Mouse (Mus musculus) R1 (cell line): ENCODE results near the gene Chst15.

Source experiments
- DNase-seq: peaks from one replicate; pipeline ENCODE4 v3.0.0-alpha.2; 2018; ENCODE audit warnings: low read depth, low spot score

The Chst15 gene

DNA sequence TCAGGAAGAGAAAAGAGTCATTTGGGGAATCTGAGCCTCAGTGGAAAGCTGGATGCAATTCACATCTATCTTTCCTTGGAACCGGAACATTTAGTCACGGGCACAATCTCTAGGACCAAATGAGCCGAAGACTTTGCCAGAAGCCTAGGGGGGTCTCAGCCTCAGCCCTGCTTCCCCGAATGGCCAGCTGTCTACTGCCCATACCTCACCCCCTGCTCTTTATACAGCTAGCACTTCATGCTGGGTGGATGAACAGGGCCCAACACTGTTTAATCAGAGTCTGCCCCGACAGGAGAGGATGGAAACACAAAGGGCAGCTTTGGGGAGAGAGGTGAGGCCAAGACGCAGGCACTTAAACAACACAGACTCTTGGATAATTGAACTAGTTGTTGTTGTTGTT lies 53.8 kb downstream of the Chst15 start:
- no peak for DNase-seq

DNA sequence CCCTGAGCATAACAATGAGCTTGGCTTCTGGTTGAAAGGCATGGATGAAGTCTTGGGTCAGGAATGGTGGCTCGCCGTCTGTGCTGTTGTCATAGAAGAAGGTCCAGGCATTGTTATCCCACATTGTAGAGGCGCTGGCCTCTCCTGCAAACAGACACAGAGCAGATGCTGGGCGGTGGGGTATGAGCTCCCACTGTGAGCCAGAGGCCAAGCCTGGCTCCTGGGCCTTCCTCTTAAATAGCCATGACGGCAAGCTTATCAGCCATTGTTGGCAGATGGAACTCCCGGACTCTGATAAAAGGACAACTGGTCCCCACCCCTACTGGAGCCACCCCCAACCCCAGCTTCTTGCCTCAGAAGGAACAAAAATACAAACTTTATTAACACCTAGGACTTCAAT lies 54.3 kb downstream of the Chst15 start:
- peak; percentile 25 for DNase-seq

DNA sequence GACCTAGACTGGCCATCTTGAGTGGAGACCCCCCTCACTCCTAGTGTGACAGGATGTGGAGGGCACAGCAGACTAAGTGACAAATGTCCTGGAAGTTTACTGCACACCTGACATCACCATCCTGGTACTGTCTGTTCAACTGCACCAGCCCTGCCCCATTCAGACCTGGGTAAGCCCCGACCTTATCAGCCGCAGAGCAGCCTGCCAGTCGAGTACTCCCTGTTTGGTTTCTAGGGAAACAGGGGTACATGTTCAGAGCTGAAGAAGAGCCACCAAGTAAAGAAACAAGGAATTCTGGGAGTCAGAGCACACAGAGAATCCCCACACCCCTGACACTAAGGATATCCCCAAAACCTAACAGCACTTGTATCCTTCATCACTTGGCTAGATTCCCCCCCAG lies 55.1 kb downstream of the Chst15 start:
- no peak for DNase-seq

DNA sequence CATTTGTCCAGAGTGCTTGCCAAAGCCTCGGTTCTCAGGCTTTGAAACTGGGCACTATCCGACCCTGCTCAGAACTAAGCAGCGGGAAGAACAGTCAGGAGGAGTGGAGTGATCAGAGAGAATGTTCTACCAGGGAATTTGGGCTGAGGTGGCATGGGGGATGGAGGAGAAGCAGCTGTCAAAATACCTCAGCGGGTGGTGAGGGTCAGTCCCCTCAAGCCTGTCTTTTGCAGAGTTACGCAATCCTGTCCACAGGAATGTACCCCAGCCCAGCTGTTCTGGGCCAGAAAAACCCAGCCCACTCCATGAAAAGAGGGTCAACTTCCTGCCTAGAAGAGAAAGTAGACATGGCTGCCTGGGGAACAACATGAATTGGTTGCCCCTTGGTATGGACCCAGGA lies 56.4 kb downstream of the Chst15 start:
- no peak for DNase-seq

DNA sequence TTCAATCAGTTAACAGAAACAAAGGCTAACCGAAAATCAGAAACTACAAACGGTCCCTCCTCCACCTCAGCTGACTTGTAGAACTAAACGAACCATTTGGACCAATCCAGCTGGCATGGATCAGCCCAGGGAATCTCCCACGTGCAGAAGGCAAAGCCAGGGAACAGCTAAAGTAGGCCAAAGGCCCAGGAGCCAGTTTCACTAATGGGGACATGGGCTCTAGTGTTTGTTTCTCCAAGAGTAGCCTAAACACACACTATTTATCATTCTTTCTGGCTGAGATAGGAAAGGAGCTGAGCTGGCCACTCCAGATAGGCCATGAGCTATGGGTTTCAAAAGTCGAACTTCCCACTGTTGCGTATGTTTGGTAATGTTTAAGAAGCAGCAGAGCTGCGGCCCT lies 58.2 kb downstream of the Chst15 start:
- no peak for DNase-seq

DNA sequence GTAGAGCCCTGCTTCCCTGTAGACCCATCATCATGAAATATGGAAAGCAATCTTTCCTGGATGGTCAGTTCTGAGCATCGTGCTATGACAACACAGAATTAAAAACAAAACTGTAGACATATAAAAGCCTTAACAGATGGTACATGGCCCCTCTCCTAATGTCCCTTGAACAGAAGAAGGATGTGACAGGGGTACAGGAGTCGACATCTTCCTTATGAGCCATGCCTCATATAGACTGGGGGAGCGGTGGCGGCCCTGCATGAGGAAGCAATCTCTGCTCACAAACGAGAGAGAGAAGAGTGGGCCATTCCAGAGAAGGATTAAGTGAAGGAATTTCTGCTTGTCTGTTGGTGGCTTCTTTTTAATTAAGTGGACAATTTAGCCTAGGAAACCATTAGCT lies 58.8 kb downstream of the Chst15 start:
- DNase-seq, result no peak

DNA sequence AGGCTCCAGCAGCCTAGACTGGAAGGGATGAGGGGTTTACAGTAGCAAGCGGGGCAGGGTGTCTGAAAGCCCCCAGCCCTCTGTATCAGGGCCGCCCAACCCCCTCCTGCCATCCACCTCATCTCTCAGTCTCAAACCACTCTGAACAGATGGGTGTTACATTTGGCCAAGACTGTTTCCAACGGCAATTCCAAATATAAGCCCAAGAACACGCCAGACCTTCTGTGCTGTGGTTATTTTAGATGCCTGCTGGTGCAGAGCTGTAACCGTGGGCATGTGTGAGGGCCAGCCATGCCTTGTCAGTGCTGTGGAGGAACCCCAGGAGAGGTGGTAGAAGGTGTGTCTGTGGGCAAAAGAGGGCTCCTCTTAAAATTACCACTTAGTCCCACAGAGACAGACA lies 63.5 kb downstream of the Chst15 start:
- no peak for DNase-seq

DNA sequence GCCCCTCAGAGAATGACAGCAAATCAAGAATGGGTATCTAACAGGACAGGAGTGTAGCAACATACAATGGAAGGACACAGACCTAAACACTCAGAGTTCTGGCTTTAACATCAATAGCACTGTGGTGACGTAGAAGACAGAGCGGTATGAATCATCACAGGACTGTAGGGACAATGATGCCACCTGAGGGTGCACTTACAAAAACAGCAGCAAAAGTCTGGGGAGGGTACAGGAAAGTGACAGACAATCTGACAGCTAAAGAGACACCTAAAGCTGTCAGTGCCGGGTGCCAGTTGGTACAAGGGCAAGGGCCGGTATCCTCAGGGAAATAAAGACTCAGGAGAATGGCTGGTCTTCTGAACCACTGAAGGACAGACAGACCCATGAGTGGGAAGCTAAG lies 64.0 kb downstream of the Chst15 start:
- no peak for DNase-seq

DNA sequence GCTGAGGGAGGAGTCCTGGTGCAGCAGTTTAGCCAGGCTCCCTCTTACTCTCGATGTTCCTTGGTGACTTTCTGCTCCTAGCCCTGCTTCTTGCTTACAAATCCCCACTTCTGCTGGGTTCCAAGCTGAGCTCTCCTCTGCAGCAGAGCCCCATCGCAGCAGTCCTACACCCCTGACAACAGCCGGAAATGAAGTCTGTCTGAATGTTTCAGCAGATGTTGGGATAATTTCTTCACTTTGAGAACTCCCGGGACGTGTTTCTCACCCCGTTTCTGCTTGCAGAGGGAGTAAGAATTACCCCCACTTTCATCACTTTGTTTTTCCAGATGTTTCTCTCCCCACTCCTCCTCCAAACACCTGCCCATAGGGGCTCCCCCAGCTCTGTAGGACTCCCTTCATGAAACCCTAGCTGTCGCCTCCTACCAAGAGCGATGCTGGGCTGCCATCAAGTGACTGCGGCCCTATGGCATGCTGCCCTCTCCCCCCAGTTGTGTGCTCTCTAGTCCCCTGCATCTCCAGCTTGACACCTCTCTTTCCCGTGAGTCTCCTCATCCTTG lies 67.4 kb downstream of the Chst15 start:
- DNase-seq, result no peak

DNA sequence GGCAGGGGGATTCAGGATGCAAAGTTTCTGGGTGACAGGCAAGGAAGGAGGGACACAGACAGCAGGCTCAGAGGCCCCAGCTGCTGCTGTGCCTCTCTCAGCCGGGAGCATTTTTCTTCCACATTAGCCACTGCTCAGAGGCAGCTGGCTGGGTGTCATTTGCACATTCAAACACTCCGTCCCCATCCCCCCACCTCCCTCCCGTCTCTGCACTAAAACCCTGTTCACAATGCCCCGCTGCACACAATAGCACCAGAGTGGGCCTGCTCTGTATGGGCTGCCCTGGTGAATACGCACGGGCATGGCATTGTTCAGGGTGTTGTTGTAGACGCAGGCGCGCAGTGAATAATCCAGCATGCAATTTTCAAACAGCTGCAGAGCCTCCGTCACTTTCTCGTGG lies 69.5 kb downstream of the Chst15 start:
- peak; percentile 73 for DNase-seq

DNA sequence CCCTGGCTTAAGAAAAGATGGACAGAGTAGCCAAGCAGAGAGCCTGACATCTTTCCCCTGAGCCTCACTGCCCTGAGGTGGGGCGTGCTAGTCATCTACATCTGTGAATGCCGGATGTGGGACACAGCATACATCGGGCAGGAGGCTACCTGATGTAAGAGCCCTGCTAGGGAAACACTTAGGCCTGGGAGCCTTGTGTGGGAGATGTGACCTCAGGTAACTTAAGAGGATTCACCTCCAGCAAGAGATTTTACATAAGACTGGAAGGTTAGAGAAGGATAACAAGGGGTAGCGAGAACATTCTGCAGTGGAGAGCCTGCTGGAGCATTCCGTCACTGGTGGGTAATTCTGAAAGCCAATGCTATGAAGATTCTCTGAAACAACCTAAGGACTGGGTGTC lies 69.9 kb downstream of the Chst15 start:
- peak; percentile 8 for DNase-seq

DNA sequence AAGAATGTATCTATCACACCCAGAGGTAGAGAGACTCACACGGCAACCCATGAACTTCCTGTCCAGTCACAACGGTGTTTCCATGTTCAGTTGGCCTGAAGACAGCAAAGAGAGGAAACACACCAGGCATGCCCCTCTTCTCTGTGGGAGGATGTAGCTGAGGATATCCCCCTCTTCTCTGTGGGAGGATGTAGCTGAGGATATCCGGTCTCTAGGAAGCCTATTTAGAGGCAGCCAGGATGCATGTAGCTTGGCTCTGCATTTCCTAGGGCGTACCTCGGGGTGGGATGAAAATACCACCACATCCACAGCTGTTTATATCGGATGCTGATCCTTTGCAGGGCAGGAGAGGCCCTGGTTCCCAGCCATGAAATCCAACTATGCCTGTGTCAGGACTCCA lies 71.3 kb downstream of the Chst15 start:
- no peak for DNase-seq

DNA sequence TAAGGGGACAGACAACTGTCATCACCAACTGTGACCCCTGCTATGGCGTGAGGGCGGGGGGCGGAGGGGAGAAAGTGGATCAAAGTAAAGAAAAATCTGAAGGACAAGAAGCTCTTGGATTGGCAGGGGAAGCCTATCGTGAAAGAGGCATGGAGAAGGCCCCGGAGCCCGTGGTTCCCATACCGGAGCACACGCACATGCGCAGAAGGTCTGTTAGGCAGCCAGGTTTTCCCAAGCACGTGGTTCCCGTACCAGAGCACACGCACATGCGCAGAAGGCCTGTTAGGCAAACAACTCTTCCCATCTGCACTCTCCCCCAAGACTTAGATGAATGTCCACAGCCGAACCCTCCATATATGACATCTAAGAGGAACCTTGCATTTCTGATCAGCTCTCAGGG lies 72.4 kb downstream of the Chst15 start:
- peak; percentile 39 for DNase-seq

DNA sequence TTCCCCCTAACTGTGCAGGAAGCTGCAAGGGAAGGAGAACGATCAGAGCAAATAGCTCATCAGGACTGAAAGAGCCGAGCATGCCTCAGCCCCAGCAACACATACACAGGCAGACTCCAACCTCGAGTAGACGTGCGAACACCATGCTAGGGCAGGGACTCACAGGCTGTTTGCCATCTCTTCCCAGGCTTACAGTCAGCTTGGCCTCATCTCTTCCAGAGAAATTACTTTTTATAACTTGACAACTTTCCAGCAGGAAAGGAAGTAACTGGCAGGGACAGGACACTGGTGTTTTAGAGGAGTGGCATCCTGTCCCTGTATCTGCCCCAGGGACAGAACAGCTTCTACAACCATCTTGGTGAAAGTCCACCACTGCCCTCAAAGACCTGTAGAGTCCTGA lies 73.8 kb downstream of the Chst15 start:
- no peak for DNase-seq

DNA sequence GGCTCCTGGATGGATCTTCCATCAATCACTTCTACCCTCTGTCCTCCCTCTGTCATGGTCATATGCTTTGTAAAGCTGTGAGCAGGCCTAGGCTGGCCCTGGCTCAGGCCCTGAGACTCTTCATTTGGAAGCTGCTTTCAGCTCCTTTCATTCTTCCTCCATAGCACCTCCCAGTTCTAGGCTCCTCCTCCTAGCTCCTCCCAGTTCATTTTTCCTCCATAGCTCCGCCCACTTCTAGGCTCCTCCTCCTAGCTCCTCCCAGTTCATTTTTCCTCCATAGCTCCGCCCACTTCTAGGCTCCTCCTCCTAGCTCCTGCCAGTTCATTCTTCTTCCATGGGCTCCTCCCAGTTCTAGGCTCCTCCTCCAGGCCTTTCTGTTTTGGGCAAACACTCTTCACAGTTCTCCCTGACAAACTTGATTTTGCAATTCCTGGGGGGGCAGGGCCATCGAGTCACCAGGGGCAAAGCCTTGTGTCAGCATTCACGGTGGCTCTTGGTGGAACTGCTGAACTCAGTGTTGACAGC lies 74.3 kb downstream of the Chst15 start:
- DNase-seq, result peak; percentile 76

DNA sequence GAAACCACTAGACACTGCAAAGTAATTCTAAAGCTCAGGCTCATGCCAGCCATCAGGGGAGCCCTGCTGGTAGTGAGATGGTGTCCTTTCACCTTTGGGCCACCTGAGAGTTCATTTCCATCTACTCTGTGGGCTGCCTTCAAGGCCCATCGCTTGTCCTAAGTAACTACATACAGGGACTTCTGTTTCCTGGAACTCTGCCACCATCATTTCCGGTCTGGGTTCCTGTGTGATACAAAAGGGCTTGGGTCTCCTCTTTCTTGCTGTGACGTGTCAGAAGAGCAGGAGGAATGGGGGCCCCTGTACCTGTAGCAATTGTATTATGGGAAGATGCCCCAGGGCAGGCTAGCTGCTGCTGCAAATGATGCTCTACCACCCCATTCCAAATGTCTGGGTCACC lies 78.1 kb downstream of the Chst15 start:
- no peak for DNase-seq

DNA sequence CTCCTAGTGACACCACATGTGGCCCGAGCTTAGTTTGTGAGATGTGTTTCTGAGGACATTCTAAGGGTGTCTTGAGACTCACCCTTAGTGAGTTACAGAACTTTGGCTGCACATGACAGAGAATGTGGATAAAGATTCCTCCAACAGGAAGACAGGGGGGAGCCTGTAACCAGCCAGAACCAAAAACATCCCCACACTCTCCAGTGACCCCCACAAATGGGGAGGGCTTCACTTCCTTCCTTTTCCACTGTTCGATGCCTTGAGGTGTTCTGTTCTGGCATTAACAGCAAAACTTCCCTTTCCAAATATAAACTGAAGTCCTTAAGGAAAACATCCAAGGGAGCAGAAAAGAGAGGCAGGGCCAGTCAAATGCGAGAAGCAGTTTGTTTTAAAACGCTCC lies 79.8 kb downstream of the Chst15 start:
- DNase-seq, result no peak

DNA sequence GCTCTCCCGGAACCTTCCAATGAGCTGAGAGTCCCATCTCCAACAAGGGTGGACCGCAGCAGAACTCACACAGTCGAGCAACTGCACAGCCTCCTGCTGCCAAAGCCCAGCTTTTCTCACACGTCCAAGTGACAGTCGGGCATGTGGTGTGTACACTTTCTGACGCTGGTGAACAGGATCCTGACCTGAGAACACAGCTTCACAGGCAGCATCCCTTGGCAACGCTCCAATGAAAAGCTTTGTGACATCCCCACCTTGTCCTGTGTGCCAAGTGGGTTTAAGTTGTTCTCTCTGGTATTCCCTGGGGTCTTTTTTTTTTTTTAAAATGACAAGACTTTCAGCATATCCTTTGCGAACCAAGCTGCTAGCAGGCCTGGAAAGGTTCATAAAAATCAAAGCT lies 80.2 kb downstream of the Chst15 start:
- no peak for DNase-seq

DNA sequence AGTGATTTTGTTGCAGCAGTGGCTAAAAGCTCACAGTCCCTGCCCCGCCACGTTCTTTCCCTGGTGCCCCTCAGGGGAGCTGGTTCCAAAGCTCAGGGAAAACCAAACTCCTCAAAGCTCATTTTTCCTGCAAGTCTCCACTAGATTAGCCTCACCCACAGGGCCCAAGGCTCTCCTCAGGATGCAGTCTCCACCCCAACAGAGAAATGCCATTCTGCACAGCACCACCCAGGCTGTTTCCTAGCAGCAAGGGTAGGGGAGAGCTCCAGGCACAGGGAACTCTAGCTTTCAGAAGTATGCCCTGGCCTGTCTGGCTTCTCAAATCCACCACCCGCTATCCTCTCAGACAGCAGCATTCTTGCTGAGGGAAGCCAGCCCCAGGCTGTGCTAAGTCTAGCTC lies 82.8 kb downstream of the Chst15 start:
- no peak for DNase-seq

DNA sequence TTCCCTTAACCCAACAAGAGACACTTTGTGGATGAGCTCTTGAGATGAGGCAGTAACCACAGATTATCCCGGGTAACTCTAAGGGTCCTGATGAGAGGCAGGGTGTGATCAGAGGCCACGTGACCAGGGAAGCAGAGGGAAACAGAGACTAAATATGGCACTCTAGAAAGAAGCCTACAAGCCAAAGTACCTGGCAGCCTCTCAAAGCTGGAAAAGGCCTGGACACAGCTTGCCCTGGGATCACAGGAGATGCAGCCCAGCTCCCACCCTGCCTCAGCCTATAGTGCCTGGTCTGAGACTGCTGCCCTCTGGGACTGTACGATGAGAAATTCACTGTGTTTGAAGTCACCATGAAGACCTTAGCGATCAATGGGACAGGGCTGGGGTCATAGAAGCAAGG lies 83.3 kb downstream of the Chst15 start:
- DNase-seq, result no peak

DNA sequence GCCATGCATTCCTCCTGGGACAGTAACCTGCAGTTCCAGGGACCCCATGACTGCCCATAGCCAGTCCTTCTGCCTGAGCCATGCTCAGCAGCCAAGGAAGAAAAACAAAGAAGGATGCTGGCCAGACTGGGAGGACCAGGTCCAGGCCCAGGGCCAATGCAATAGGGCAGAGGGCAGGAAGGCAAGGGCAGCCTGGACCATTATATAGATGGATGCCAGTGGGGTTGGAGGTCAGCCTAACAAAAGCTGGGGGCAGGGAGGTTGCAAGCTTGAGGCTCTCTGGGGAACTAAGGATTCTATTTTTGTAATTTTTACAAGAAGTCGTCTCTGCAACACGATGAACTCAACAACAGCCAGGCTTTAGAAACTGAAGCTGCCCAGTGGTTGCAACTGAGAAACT lies 84.1 kb downstream of the Chst15 start:
- DNase-seq, result no peak

DNA sequence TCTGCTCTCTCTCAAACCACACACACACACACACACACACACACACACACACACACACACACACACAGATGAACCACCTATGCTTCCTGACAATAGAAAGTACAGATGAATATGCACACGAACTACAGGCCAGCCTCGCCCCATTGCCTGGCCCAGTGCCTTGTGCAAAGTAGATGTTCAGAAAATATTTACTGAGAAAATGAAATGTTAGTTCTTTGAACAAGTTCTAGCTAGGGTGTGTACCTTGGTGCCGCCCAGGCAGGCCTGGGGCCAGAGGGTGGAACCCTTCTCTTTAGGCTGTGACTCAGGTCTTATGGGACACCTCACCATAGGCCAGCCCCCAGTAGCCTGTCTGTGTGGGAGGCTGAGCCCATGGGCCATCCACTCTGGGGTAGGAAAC lies 85.6 kb downstream of the Chst15 start:
- DNase-seq, result no peak

DNA sequence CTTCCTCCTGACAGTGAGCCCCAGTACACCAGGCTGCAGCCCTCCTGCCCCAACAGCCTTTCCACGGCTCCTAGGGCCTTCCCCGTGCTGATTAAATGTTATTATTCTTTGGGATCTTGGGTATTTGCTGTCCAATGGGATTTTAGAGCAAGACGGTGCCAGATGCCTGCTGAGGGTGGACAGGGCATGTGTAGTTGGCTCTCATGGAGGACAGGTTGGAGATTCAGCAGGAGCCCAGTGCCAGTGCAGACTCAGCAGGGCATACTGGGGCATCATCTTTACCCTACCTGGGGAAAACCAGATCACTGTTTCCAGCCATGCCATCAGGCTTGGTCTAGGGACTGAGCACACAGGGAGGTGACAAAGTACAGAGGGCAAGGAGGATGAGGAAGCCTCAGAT lies 86.1 kb downstream of the Chst15 start:
- no peak for DNase-seq

DNA sequence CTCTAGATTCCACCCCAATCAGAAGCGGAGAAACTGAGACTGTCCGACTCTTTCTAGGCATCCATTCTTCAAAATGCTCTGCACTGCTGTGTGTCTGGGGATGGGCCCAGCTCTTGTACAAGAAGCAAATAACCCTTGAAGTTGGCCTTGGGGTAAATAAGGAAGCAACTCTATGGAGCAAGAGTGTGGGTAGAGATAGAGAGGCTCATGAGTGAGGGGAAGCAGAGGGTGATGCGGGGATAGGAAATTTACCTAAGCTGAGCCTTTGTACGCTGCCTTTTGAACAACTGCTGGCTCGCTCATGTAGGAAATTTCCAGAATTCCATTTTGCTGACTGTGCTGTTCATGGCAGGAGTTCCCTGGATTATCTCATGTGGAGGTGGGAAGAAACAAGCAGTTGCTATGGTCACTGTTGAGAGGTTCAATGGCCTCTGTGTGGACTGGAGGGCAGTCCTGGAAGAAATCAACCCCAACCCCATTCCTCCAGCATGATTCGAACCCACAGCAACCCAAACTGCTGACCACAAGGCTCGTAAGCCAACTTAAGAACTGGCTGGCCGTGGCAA lies 89.9 kb downstream of the Chst15 start:
- no peak for DNase-seq
